Mouse (Mus musculus): ENCODE data around the gene Polr3b.

The Polr3b gene

DNA sequence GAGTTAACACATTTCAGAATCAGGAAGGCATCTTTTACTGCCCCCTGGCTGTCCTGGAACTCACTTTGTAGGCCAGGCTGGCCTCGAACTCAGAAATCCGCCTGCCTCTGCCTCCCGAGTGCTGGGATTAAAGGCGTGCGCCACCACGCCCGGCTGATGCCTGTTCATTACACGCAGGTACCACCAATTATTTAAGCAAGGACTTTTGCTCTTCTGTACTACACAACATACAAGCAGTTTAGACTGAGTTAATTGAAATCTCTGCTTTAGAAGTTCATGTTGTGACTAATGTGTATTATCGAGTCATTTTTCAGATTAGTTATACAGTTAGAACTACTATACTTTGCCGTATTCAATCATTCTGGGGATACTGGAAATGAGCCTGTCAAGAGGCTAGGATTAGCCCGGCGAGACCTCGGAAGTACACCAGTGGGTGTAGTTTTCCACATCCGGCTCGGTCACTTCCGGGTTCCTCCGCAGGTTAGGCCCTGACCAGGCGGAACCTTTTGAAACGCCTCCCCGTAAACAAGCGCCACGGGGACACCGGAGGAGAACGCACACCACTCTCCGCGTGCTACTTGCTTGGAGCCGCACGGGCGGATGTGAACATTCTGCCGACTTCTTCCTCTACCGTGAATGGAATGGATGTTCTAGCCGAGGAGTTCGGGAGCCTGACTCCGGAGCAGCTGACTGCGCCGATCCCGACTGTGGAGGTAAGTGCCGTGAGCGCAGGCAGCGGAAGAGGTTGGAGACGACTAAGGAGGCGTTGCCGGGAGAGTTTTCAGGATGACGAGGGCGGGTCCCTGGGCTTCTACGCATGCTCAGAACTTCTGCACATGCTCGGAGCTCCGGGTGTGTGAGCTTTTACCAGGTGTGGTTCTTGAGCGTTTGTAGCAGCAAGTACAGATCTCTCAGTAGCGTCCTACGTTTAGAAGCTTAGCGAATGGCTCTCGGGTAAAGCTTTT lies at the start of gene Polr3b:
Gene Polr3b (plus strand): TSS at position 467 of the 965 bp plus-strand sequence.
- peak; percentile 82 to 86 for DNase-seq

GRCm38 (mm10) chr10:84573671-84574420 lies 48.2 kb upstream of the Polr3b start:
- no peak for DNase-seq

DNA sequence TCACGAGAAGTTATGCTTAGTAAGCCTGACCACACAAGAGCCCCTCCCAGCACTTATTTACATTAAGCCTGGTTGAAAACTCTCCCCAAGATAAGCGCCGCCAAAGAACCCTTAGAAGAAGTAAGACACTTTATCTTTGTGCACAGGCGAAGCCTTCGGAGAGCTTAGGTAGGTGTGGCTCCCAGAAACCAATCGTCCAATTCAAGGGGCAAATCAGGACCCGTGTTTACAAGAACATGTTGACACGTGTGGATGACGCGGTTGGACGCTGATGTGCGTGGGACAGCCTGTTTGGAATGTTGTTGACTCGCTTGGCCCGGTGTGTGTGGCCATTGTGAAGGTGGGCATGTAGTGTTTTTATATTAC lies 46.1 kb upstream of the Polr3b start:
- no peak for DNase-seq

DNA sequence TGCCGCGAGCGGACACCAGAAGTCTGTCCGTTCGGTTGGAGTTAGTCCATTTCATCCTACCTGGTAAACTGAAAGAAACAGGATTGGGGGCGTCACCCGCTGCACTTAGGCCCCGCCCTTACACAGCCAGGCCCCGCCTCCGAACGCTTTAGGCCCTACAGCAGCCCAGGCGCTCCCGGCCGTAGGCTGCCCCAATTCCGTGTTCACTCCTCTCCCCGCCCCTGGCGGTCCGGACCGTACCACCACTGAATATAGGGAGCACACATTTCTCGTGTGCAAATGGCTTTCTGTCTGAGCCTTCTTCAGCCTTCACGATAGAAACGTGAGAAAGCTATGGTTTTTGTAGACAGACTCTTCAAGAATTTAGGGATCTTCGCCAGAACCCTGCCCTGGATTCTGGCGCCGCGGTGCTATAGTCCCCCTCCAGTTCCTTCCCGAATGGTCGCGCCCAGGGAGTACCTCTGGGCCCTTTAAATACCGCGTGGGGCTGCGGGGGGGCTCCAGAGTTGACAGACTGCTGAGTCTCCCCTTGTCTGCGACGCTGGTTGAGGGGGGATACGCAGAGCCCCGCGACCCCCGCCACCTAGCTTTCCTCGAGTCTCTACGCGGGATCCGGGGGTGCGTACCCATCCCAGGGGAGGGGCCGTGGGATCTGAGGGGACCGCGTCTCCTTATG lies 45.6 kb upstream of the Polr3b start, which contains the start of gene Tcp11l2:
Gene Tcp11l2 (plus strand): TSS at position 232 of the 676 bp plus-strand sequence.
- DNase-seq = peak; percentile 91 to 96

- peak; percentile 73 to 75 for DNase-seq
Observed at GRCm38 (mm10) chr10:84577071-84577727, 44.9 kb upstream of the Polr3b start.

GRCm38 (mm10) chr10:84578738-84579137 lies 43.4 kb upstream of the Polr3b start:
- no peak for DNase-seq

DNA sequence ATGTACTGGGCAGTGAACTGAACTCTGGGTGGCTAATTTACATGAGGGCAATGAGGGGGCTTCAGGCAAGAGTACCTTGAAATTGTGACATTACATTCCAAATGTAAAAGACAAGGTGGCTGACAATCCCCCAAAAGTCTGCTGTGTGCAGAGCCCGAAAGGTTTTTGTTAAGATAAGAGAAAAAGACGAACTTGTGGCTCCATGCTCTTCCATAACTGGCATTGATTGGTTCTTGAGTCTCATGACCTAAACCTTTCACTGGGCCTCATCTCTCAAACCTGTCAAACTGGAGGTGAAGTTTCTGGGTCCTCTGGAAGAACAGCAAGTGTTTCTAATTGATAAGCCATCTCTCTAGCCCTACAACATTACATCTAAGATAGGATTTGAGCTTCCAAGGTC lies 42.6 kb upstream of the Polr3b start:
- no peak for DNase-seq

GRCm38 (mm10) chr10:84581191-84581590 lies 40.9 kb upstream of the Polr3b start:
- no peak for DNase-seq

DNA sequence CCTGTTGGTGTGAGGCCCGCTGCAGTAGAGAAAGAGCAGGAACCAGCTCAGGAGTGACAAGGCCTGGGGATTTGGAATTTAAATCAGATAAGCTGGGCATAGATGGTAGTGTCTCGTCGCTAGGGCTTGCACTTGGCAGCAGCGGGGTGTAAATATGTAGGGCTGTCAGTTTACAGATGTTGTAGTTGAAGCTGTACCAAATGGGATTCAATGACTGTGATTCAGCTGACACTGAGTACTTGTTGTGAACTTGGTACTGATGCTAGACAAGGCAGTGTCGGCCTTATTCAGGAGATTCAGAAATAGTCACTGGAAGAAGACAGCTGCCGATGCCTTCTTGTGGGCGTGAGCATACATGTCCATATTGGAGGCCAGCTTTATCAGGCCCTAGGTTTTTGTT lies 39.9 kb upstream of the Polr3b start:
- no peak for DNase-seq

- no peak for DNase-seq
Observed at GRCm38 (mm10) chr10:84584451-84585293, 37.4 kb upstream of the Polr3b start.

- no peak for DNase-seq
Observed at GRCm38 (mm10) chr10:84585294-84585650, 36.8 kb upstream of the Polr3b start.

DNA sequence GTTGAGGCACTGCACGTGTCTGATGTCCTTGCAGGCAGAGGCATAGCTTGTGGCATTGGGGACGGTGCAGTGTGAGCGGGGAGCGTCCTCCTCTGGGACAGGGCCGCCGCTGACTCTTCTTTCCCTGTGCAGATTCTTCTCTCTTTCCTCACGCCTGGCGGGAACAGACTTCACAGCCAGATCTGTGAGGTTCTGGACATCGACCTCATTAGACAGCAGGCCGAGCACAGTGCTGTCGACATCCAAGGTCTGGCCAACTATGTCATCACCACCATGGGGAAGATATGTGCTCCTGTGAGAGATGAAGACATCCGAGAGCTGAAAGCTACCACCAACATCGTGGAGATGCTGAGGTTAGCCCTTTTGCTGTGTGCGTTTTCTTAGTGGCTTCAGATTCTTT lies 31.1 kb upstream of the Polr3b start:
- DNase-seq = no peak

DNA sequence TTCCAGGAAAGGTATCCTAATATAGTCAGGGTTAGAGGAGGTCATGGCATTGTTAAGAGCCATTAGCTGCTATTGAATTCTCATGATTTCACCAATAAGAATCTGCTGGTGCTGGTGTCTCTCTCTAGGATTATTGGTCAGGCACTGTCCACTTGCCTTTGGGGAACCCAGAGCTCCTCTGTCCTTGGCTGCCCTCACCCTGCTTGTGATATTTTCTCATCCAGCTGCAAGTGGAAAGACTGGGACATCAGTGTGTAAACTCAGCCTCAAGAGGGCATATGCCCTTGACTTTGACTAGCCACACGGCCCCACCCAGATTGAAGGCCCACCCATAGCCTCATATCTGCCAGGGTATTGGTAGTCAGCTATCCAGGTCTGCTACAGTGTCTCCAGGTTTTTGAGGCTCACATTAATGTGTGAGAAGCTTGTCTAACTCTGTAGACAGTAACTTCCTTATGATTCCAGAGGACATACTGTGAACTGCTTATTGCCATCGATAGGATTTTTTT lies 30.4 kb upstream of the Polr3b start:
- no peak for DNase-seq

DNA sequence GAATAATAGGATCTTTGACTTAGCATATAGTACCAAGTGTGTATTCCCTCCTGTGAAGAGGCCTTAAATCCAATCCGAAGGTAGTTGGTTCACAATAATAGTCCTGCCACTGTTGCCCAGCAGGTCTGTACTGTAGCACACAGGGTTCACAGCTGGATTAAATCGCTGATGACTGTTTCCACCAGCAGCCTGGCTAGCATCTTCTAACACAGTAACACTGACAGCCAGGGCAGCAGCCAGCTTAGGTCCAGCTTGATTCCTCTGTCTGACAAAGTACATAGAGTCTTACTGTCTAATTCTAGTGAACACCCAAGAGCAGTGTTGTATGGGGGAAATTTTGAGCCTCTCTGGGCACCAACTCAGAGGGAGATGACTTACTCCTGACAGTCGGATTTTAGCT lies 29.3 kb upstream of the Polr3b start:
- no peak for DNase-seq

DNA sequence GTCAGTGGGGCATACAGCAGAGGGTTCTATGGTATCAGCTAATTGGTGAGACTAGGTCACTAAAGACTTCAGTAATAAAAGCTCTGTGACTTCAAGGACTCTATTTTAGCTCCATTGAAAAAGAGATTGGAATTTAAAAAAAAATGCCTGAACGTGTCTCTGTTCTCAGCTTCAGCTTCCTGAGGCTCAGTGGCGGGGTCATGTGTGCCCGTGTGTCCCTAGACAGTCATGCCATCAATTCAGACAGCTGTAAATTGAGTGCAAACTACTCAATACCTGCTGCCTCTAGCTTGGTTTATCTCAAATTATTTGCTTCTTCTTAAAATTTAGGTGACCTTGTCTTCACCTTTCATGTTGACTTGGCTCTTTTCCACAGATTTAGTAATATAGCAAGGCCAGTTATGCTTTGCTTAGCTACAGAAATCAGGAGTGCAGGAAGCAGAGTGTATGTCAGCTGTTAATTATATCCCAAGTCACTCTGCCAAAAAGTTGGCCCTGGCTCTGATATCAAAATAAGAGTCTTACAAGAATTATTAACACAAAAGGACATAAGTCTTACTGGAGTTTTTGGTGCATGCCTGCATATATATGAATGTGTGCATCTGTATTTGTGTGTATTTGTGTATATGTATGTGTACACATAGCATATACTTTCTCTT lies 24.8 kb upstream of the Polr3b start:
- DNase-seq = no peak

GRCm38 (mm10) chr10:84598172-84598571 lies 23.9 kb upstream of the Polr3b start:
- DNase-seq = no peak

DNA sequence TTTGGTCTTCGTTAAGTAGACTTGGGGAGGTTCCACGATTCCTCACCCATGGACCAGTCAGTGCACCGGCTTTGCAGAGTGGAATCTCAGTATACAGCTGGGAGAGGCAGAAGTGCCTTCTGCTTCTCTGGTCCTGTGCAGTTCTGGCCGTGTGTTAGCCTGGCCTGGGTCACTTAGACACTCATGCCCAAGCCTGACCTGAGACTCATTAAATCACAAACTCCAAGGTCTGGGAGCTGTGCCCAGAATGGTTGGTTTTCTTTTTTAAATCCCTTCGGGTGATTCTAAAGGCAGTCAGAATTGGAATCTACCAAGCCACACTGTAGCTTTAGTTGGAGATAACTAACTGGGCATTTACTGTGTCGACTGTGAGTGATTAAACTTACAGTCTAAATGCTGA lies 22.0 kb upstream of the Polr3b start:
- DNase-seq = no peak

DNA sequence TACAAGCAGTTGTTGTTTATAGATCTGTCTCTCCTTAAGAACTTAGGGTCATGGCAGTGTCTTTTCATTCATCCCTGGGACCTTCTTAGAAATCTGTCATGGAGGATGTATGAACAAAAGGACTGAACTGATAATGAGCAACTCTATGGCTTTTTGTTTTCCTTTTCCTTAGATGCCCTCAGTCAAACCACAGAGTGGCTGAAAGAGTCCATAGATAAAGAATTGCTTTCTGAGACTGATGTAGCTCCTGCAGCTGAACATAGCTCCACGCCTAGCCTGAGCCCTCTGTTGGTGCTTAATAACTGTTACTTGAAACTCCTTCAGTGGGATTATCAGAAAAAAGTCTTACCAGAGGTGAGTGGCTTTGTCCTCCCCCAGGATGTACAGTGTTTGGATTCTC lies 17.8 kb upstream of the Polr3b start:
- DNase-seq = no peak

- no peak for DNase-seq
Observed at GRCm38 (mm10) chr10:84608361-84608760, 13.7 kb upstream of the Polr3b start.

- no peak for DNase-seq
Observed at GRCm38 (mm10) chr10:84610324-84610723, 11.8 kb upstream of the Polr3b start.

- DNase-seq = no peak
Observed at GRCm38 (mm10) chr10:84610783-84611182, 11.3 kb upstream of the Polr3b start.
